Mouse (Mus musculus): ENCODE data around the gene Nynrin.

The Nynrin gene

DNA sequence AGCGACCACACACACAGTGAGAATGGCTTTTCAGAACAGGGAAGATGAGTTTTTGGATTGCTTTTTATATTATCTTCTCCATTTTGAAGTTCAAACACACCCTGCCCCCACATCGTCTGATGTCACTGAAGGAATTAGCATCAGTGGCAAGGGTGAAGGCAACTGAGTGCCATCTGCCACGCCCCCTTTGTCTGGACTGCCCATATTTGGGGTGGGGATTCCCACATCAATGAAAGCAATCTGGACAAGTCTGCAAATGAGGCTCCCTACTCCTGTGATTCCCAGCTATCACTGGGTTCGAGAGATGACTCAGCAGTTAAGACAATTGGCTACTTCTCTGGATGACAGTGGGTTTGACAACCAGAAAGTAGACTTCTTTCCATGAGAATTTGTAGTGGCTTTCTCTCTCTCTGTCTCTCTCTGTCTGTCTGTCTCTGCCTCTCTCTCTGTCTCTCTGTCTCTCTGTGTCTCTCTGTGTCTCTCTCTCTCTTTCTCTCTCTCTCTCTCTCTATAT is 12.9 kb upstream of the Nynrin start:
- peak; percentile 43 for DNase-seq (ENCODE audit: inconsistent ontology term)

- no peak for DNase-seq (ENCODE audit: inconsistent ontology term)
Observed at GRCm38 (mm10) chr14:55842794-55843193, 11.0 kb upstream of the Nynrin start.

- no peak for DNase-seq (ENCODE audit: inconsistent ontology term)
Observed at GRCm38 (mm10) chr14:55845506-55846294, 8.1 kb upstream of the Nynrin start.

- no peak for DNase-seq (ENCODE audit: inconsistent ontology term)
Observed at GRCm38 (mm10) chr14:55850885-55851284, 2.9 kb upstream of the Nynrin start.

DNA sequence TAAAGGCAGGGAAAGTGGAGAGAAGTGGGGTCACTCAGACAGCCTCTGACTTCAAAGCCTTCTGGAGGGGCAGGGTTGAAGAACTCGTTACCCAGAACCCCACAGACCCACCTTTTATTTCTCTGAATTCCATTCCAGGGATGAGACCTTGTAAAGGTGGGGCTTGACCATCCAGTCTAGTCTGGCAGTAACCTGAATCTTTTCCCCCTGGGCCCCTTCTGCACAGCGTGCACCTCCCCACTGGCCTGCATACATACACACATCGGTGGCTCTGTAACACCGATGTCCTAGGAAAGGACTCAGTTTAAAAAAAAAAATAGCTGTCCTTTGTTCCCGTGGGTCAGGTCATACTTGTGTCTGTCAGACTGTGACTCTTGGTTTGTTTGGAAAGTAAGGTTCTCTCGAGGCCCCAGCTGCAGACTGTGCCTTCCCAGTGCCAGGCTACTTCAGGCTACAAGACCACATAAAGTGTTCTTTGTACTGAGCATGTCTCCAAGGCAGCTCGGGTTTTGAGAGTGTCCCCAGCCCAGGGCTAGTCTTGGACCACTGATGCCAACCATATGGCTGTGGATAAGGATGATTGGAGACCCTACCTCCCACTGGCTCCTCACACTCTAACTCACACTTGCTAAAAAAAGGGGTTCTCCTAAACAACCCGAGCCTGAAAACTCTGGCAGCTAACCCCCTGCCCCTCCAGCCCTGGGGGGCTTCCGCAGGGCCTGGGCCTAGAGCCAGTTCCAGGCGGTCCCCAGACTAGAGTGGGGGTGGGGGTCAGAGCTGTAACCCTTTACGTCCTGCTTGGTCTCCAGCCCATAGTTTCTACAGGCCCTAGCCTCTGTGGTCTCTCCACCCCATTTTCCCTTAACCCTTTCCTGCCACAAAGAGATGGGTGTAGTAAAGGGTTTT is 911 bp upstream of the Nynrin start:
- peak; percentile 12 for DNase-seq (ENCODE audit: inconsistent ontology term)

DNA sequence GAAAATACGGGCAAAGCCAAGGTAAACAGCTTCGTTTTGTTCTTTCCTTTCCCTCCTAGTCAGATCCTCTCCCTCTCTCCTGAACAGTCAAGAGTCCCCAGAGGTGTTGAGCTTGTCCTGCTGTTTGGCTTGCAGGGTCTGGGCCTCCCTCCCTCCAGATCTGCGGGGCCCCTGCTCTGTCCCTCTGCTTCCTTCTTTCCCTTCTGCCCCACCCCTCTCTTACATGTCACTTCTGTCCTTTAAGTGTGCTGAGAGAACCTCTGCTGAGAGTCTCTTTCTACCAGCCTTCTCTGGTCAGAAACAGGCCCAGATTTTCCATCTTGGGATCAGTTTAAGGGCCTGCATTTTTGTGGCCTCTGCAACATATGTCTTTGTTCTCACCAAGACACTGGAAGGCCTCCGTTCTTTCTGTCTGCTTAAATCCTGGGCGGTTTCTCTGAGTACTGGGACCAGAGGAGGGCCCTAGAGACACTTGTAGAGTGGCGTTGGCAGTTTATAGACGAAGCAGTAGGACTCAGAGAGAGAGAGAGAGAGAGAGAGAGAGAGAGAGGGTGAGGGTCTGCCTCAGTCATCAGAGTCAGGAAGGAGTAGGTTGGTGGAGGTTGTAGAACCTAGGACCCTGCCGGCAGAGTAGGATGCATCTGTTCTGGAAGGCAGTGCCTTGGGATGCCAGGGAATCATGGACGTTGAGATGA is 743 bp downstream of the Nynrin start:
- DNase-seq (ENCODE audit: inconsistent ontology term), result peak; percentile 41

- DNase-seq (ENCODE audit: inconsistent ontology term), result peak; percentile 52
Observed at GRCm38 (mm10) chr14:55855101-55855561, 1.3 kb downstream of the Nynrin start.

DNA sequence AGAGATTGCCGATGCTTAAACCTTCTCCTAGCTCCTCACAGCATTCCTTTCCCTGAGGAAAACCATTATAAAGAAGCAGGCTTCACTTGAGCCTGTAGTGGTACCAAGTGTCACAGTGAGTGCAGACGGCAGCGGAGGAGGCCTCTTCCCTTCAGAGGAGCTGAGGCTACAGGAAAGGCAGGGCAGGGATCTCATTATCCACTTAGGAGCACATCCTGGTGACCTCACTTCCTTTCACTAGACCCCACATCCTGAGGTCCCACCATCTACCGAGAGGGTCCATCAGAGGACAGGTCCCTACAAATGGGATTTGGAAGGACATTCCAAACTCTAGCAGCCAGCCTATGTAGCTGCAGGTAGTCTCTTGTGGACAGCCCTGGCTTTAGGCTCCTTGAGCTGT is 3.8 kb downstream of the Nynrin start:
- no peak for DNase-seq (ENCODE audit: inconsistent ontology term)

GRCm38 (mm10) chr14:55862186-55862585 is 8.4 kb downstream of the Nynrin start:
- DNase-seq (ENCODE audit: inconsistent ontology term), result no peak

- DNase-seq (ENCODE audit: inconsistent ontology term), result no peak
Observed at GRCm38 (mm10) chr14:55862970-55863369, 9.2 kb downstream of the Nynrin start.

- DNase-seq (ENCODE audit: inconsistent ontology term), result peak; percentile 53
Observed at GRCm38 (mm10) chr14:55863773-55864172, 10.0 kb downstream of the Nynrin start.

DNA sequence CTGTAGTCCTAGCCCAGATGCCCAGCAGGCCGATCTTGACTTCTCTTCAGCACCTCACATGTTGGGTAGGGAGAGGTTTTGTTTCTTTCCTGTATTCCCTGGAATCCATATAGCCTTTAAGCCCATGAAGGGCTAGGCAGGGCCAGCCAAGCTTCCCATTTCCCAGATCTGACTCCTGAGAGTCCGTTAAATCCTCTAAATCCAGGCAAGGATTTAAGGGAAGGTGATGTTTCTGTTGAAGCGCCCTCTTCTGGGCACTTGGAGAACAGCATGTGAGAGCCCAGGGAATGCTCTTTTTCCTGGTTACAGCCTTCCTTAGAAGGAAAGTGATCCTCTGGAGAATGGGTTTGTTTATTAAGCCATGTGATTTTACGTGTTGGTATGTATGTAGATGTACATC is 13.2 kb downstream of the Nynrin start:
- no peak for DNase-seq (ENCODE audit: inconsistent ontology term)

- DNase-seq (ENCODE audit: inconsistent ontology term), result no peak
Observed at GRCm38 (mm10) chr14:55868230-55869026, 14.6 kb downstream of the Nynrin start.

GRCm38 (mm10) chr14:55869538-55869937 is 15.7 kb downstream of the Nynrin start:
- no peak for DNase-seq (ENCODE audit: inconsistent ontology term)

DNA sequence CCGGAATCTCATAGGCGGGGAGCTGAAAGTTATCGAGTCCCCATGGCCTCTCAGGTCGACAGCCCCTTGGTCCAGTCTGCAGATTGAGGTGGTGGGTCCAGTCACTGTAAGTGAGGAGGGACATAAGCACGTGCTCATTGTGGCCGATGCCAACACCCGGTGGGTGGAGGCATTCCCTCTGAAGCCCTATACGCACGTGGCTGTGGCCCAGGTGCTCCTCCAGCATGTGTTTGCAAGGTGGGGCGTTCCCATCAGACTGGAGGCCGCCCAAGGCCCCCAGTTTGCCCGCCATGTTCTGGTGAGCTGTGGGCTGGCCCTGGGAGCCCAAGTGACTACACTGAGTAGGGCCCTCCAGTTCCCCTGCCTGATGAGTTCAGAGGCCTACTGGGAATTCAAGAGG is 18.2 kb downstream of the Nynrin start:
- DNase-seq (ENCODE audit: inconsistent ontology term), result no peak

DNA sequence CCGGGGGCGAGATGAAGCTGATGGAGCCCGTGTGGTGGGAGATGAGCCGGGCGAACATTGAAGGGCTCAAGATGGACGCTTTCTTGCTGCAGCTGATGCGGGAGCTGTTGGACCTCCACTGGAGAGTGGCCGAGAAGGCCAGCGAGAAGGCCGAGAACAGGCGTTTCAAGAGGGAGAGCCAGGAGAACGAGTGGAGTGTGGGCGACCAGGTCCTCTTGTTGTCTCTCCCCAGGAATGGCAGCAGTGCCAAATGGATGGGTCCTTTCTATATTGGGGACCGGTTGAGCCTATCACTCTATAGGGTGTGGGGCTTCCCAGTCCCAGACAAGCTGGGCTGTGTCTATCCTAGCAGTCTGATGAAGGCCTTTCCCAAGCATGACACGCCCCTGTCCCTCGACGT is 18.7 kb downstream of the Nynrin start:
- no peak for DNase-seq (ENCODE audit: inconsistent ontology term)

DNA sequence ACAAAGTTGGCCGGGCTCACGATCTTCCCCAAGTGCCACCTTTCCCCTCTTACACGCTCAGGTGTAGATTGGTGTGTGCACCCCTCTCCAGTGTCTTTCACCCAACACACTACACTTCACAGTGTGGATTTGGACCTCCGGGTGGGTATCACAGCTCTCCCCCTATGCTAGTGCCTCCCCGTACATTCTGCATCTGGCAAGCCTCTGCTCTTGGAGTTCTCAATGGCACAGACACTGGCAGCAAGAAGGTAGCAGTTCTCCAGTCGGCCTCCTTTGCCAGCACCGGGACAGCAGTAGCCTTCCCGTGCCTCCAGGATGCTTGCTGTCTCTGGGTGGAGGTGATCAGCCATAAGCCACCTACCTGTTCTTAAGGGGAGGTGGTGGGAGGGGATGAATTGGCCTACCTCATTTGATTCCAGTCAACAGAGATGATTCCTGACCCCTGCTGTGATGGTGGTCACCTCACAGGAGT is 19.5 kb downstream of the Nynrin start:
- DNase-seq (ENCODE audit: inconsistent ontology term), result no peak

- peak; percentile 70 for DNase-seq (ENCODE audit: inconsistent ontology term)
Observed at GRCm38 (mm10) chr14:55873714-55874683, 20.2 kb downstream of the Nynrin start.

GRCm38 (mm10) chr14:55877469-55878315 is 23.9 kb downstream of the Nynrin start:
- no peak for DNase-seq (ENCODE audit: inconsistent ontology term)

Measured in Muller cell, postnatal 12 days (primary cell).